Mouse (Mus musculus) heart, adult 2 months (tissue): ENCODE results near the gene Hapln4.

Experiments used
- EP300 ChIP-seq: fragments of 200-500 bp; IDR thresholded peaks from 2 replicates; pipeline ENCODE4 v1.6.1; 2011; ENCODE audit warnings: low read depth, low read length, control low read depth; ENCODE audit not compliant: insufficient read depth
- POLR2A ChIP-seq: fragments of 200-500 bp; IDR thresholded peaks from 2 replicates; pipeline ENCODE4 v1.6.1; 2011; ENCODE audit warnings: mild to moderate bottlenecking, low read depth, low read length, control low read depth; ENCODE audit not compliant: insufficient read depth

DNA sequence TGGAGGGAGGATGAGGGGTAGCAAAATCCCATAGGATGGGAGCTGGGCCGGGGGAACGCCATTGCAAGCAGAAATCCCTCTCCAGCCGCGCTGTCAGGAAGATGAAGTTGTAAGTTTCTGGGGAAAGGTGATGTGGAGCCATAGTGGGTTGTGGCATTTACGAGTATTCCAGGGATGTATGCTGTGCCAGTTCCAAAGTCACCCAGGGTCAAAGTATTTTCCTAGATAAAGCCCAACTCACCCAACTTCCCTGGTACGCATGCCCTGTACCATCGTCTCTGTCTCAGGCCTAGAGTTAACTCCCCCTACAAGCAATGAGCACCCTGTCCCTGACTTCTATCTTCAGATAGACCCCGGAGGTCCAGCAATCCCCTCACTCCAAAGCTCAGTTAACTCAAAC, 10.1 kb upstream of the Hapln4 start:
- TF ChIP-seq EP300 (no peak), POLR2A (no peak)
